Mouse (Mus musculus) forebrain, embryonic 15.5 days (tissue): ENCODE data around the gene Naif1. TPM values are rescaled to one million over a fixed set of nuclear protein-coding genes. Genes with fewer than 3 reads are reported as not detected.

Source experiments
- ATAC-seq: fragments of 200-750 bp; cut with Nextera tagmentation; replicated peaks from 2 replicates; pipeline ENCODE4 v1.8.0; 2017; ENCODE audit warnings: mild to moderate bottlenecking, moderate TSS enrichment, moderate library complexity
- H3K27ac ChIP-seq: fragments of 300-500 bp; sonication (generic); replicated peaks from 2 replicates; pipeline ENCODE4 v1.5.1; 2015; ENCODE audit warnings: mild to moderate bottlenecking, inconsistent platforms
- H3K27me3 ChIP-seq: fragments of 300-500 bp; sonication (generic); 2 replicates; pipeline ENCODE4 v1.6.1; 2015; ENCODE audit warnings: inconsistent platforms
- H3K36me3 ChIP-seq: fragments of 300-500 bp; sonication (generic); 2 replicates; pipeline ENCODE4 v1.6.1; 2015; ENCODE audit warnings: mild to moderate bottlenecking, inconsistent platforms
- H3K4me1 ChIP-seq: fragments of 300-500 bp; sonication (generic); 2 replicates; pipeline ENCODE4 v1.6.1; 2015; ENCODE audit warnings: inconsistent platforms
- H3K4me2 ChIP-seq: fragments of 300-500 bp; sonication (generic); replicated peaks from 2 replicates; pipeline ENCODE4 v1.6.1; 2015; ENCODE audit warnings: mild to moderate bottlenecking, inconsistent platforms
- H3K4me3 ChIP-seq: fragments of 300-500 bp; sonication (generic); 2 replicates; pipeline ENCODE4 v1.5.1; 2015; ENCODE audit warnings: mild to moderate bottlenecking, inconsistent platforms
- H3K9ac ChIP-seq: fragments of 300-500 bp; sonication (generic); replicated peaks from 2 replicates; pipeline ENCODE4 v1.6.1; 2015; ENCODE audit warnings: mild to moderate bottlenecking, inconsistent platforms
- H3K9me3 ChIP-seq: fragments of 300-500 bp; sonication (generic); 2 replicates; pipeline ENCODE4 v1.6.1; 2016; ENCODE audit warnings: inconsistent platforms
- WGBS: fragments of 180-500 bp; shearing (Covaris S2); methylation state at CpG from one replicate; pipeline ENCODE4 v1.1.7; 2015; ENCODE audit warnings: mixed read lengths; 5-methylcytosine and 5-hydroxymethylcytosine counted together
- polyA plus RNA-seq: library from polyadenylated mRNA; unstranded; fragments of >200 nt; fragmentation: Nextera tagmentation; extraction: Ambion mirVana; gene quantifications from 2 replicates; pipeline ENCODE4 v1.2.1, GENCODE M21; 2015

Gene Naif1
- polyA plus RNA-seq: 6.3 and 7.0 TPM in 2 replicates

GRCm38 (mm10) chr2:32449761-32450754, at the start of gene Naif1:
Gene Naif1 (plus strand): TSS chr2:32450457.
- Histone ChIP-seq H3K9ac (peak within 1 kb of the TSS; percentile 82), H3K36me3 (peaks cover under 1% of the 10 kb centered on the region; the same call in 1 of the 2 replicates), H3K27ac (peak within 1 kb of the TSS; percentile 98), H3K4me3 (peak within 1 kb of the TSS; percentile 82), H3K27me3 (no peaks in the 10 kb centered on the region), H3K9me3 (no peaks in the 10 kb centered on the region), H3K4me1 (peaks cover 41% of the 10 kb centered on the region), H3K4me2 (peak within 1 kb of the TSS; percentile 58)
- WGBS: 76% methylated on average over 15 of the region's 15 CpGs
- no peak for ATAC-seq

GRCm38 (mm10) chr2:32404663-32405062, 45.6 kb upstream of the Naif1 start:
- WGBS: 22% methylated on average over 2 of the region's 2 CpGs
- H3K27me3 ChIP-seq: no peaks in the 10 kb centered on the region
- H3K4me2 ChIP-seq: no peak overlapping the region
- H3K4me3 ChIP-seq: no peak overlapping the region
- no peak overlapping the region for H3K27ac ChIP-seq
- peak; percentile 36; the same call in 1 of the 2 replicates for ATAC-seq
- H3K9ac ChIP-seq: no peak overlapping the region
- H3K4me1 ChIP-seq: no peaks in the 10 kb centered on the region
- peaks cover 18% of the 10 kb centered on the region for H3K36me3 ChIP-seq
- H3K9me3 ChIP-seq: no peaks in the 10 kb centered on the region

- Histone ChIP-seq H3K4me2 (no peak overlapping the region), H3K4me3 (no peak overlapping the region), H3K27me3 (no peaks in the 10 kb centered on the region), H3K9ac (no peak overlapping the region), H3K4me1 (no peaks in the 10 kb centered on the region), H3K27ac (no peak overlapping the region), H3K36me3 (peaks cover 5% of the 10 kb centered on the region; the same call in 1 of the 2 replicates), H3K9me3 (no peaks in the 10 kb centered on the region)
- ATAC-seq: no peak
- WGBS: 82% methylated on average over 7 of the region's 7 CpGs
These were observed 43.0 kb upstream of the Naif1 start for GRCm38 (mm10) chr2:32407144-32407824.

- H3K4me3 ChIP-seq: no peak overlapping the region
- 72% methylated on average over 25 of the region's 25 CpGs for WGBS
These were observed 41.5 kb upstream of the Naif1 start for GRCm38 (mm10) chr2:32408429-32409424.

GRCm38 (mm10) chr2:32411407-32411806, 38.9 kb upstream of the Naif1 start:
- H3K9me3 ChIP-seq: no peaks in the 10 kb centered on the region
- H3K4me3 ChIP-seq: no peak overlapping the region
- H3K4me1 ChIP-seq: no peaks in the 10 kb centered on the region
- 89% methylated on average over 7 of the region's 7 CpGs for WGBS
- no peaks in the 10 kb centered on the region for H3K27me3 ChIP-seq
- no peak overlapping the region for H3K4me2 ChIP-seq
- no peak overlapping the region for H3K9ac ChIP-seq
- no peak for ATAC-seq
- no peak overlapping the region for H3K27ac ChIP-seq
- H3K36me3 ChIP-seq: peaks cover 27% of the 10 kb centered on the region

More at GRCm38 (mm10) chr2:32408429-32409424, 41.5 kb upstream of the Naif1 start:
- H3K4me2 ChIP-seq: no peak overlapping the region
- H3K9me3 ChIP-seq: no peaks in the 10 kb centered on the region
- no peak for ATAC-seq
- H3K27ac ChIP-seq: no peak overlapping the region
- no peaks in the 10 kb centered on the region for H3K4me1 ChIP-seq
- no peaks in the 10 kb centered on the region for H3K27me3 ChIP-seq
- H3K9ac ChIP-seq: no peak overlapping the region
- no peaks in the 10 kb centered on the region; the same call in 1 of the 2 replicates for H3K36me3 ChIP-seq

GRCm38 (mm10) chr2:32412742-32413531, 37.3 kb upstream of the Naif1 start:
- Histone ChIP-seq H3K9ac (no peak overlapping the region), H3K27me3 (no peaks in the 10 kb centered on the region), H3K4me1 (no peaks in the 10 kb centered on the region), H3K4me3 (no peak overlapping the region), H3K36me3 (peaks cover 42% of the 10 kb centered on the region), H3K4me2 (no peak overlapping the region), H3K9me3 (no peaks in the 10 kb centered on the region), H3K27ac (no peak overlapping the region)
- WGBS: 93% methylated on average over 6 of the region's 6 CpGs
- no peak for ATAC-seq

GRCm38 (mm10) chr2:32413936-32414335, 36.3 kb upstream of the Naif1 start:
- WGBS: 73% methylated on average over 5 of the region's 5 CpGs
- no peak overlapping the region for H3K4me2 ChIP-seq
- no peak overlapping the region for H3K4me3 ChIP-seq
- H3K9me3 ChIP-seq: no peaks in the 10 kb centered on the region
- H3K4me1 ChIP-seq: no peaks in the 10 kb centered on the region
- H3K9ac ChIP-seq: no peak overlapping the region
- H3K27ac ChIP-seq: no peak overlapping the region
- ATAC-seq: no peak
- no peaks in the 10 kb centered on the region for H3K27me3 ChIP-seq
- peaks cover 52% of the 10 kb centered on the region for H3K36me3 ChIP-seq

- Histone ChIP-seq H3K4me3 (no peak overlapping the region), H3K27me3 (no peaks in the 10 kb centered on the region), H3K36me3 (peaks cover 71% of the 10 kb centered on the region), H3K9ac (no peak overlapping the region), H3K4me2 (no peak overlapping the region), H3K9me3 (no peaks in the 10 kb centered on the region), H3K4me1 (no peaks in the 10 kb centered on the region), H3K27ac (no peak overlapping the region)
- WGBS: 93% methylated on average over 12 of the region's 12 CpGs
- ATAC-seq: no peak
These were observed 34.5 kb upstream of the Naif1 start for GRCm38 (mm10) chr2:32415801-32416200.

- 96% methylated on average over 2 of the region's 2 CpGs for WGBS
- H3K4me1 ChIP-seq: no peaks in the 10 kb centered on the region
- no peaks in the 10 kb centered on the region for H3K9me3 ChIP-seq
- peaks cover 73% of the 10 kb centered on the region for H3K36me3 ChIP-seq
- H3K4me2 ChIP-seq: no peak overlapping the region
- H3K27me3 ChIP-seq: no peaks in the 10 kb centered on the region
- no peak overlapping the region for H3K9ac ChIP-seq
- H3K4me3 ChIP-seq: no peak overlapping the region
- no peak overlapping the region for H3K27ac ChIP-seq
- ATAC-seq: no peak
These were observed 33.7 kb upstream of the Naif1 start for GRCm38 (mm10) chr2:32416556-32416955.

- peaks cover 73% of the 10 kb centered on the region for H3K36me3 ChIP-seq
- ATAC-seq: no peak
- H3K4me2 ChIP-seq: no peak overlapping the region
- 0 out of 2 replicates have a peak, but pooled peaks cover 2% of the 10 kb centered on the region for H3K4me1 ChIP-seq
- WGBS: 92% methylated on average over 8 of the region's 8 CpGs
- no peak overlapping the region for H3K4me3 ChIP-seq
- H3K9ac ChIP-seq: no peak overlapping the region
- no peaks in the 10 kb centered on the region for H3K9me3 ChIP-seq
- no peak overlapping the region for H3K27ac ChIP-seq
- no peaks in the 10 kb centered on the region for H3K27me3 ChIP-seq
These were observed 32.8 kb upstream of the Naif1 start for GRCm38 (mm10) chr2:32417486-32417885.
